Mouse (Mus musculus) kidney, postnatal 4 days (tissue): ENCODE data around the gene Fam114a2.

Experiments
- DNase-seq, 2 experiments: peaks; one replicate each; pipeline ENCODE4 v3.0.0; 2021; ENCODE audit warnings: mixed read lengths in 2 of 2

The Fam114a2 gene

GRCm38 (mm10) chr11:57518751-57519148 is 333 bp upstream of the Fam114a2 start:
- no peak for DNase-seq

GRCm38 (mm10) chr11:57516946-57517441 is 1.4 kb downstream of the Fam114a2 start:
- no peak for DNase-seq

GRCm38 (mm10) chr11:57515218-57515617 is 3.2 kb downstream of the Fam114a2 start:
- no peak for DNase-seq

GRCm38 (mm10) chr11:57506899-57507298 is 11.5 kb downstream of the Fam114a2 start:
- no peak for DNase-seq

GRCm38 (mm10) chr11:57503155-57503554 is 15.3 kb downstream of the Fam114a2 start:
- no peak for DNase-seq

- DNase-seq = no peak
Observed at GRCm38 (mm10) chr11:57498215-57498614, 20.2 kb downstream of the Fam114a2 start.

GRCm38 (mm10) chr11:57497701-57498100 is 20.7 kb downstream of the Fam114a2 start:
- DNase-seq = no peak

- no peak for DNase-seq
Observed at GRCm38 (mm10) chr11:57496462-57497039, 21.9 kb downstream of the Fam114a2 start.

- DNase-seq = no peak
Observed at GRCm38 (mm10) chr11:57488436-57488835, 30.0 kb downstream of the Fam114a2 start.

- DNase-seq = no peak
Observed at GRCm38 (mm10) chr11:57478077-57478476, 40.3 kb downstream of the Fam114a2 start.

GRCm38 (mm10) chr11:57475119-57475518 is 43.3 kb downstream of the Fam114a2 start:
- DNase-seq = peak; percentile 75

GRCm38 (mm10) chr11:57474296-57474941 is 44.0 kb downstream of the Fam114a2 start:
- DNase-seq = no peak

- no peak for DNase-seq
Observed at GRCm38 (mm10) chr11:57470979-57471378, 47.4 kb downstream of the Fam114a2 start.

- DNase-seq = no peak
Observed at GRCm38 (mm10) chr11:57470056-57470455, 48.4 kb downstream of the Fam114a2 start.

GRCm38 (mm10) chr11:57468706-57469105 is 49.7 kb downstream of the Fam114a2 start:
- DNase-seq = no peak

- peak; percentile 81 for DNase-seq
Observed at GRCm38 (mm10) chr11:57467159-57468110, 51.0 kb downstream of the Fam114a2 start.

GRCm38 (mm10) chr11:57465844-57466243 is 52.6 kb downstream of the Fam114a2 start:
- DNase-seq = no peak

GRCm38 (mm10) chr11:57465025-57465424 is 53.4 kb downstream of the Fam114a2 start:
- peak; percentile 36 to 51 for DNase-seq

- no peak for DNase-seq
Observed at GRCm38 (mm10) chr11:57459759-57460158, 58.7 kb downstream of the Fam114a2 start.

- peak in 1 of 2 experiments; percentile 8 for DNase-seq
Observed at GRCm38 (mm10) chr11:57454421-57454820, 64.0 kb downstream of the Fam114a2 start.

- no peak for DNase-seq
Observed at GRCm38 (mm10) chr11:57445237-57445962, 73.0 kb downstream of the Fam114a2 start.

GRCm38 (mm10) chr11:57434153-57434552 is 84.3 kb downstream of the Fam114a2 start:
- peak; percentile 65 to 72 for DNase-seq
